Mouse (Mus musculus) kidney, adult 2 months (tissue): ENCODE results near the gene Spin4. TPM values are rescaled to one million over a fixed set of nuclear protein-coding genes. Genes with fewer than 3 reads are reported as not detected.

Experiments used
- DNase-seq: peaks from one replicate; pipeline ENCODE4 v3.0.0; 2021
- H3K27ac ChIP-seq: fragments of 200-500 bp; 2 replicates; pipeline ENCODE4 v1.5.1; 2012; ENCODE audit warnings: low read depth, low read length, control low read depth, inconsistent platforms; ENCODE audit not compliant: insufficient read depth
- H3K27me3 ChIP-seq: fragments of 200-500 bp; replicated peaks from 2 replicates; pipeline ENCODE4 v1.6.1; 2012; ENCODE audit warnings: mild to moderate bottlenecking, moderate library complexity, low read length, inconsistent platforms; ENCODE audit not compliant: control insufficient read depth, insufficient read depth
- H3K36me3 ChIP-seq: fragments of 200-500 bp; 2 replicates; pipeline ENCODE4 v1.6.1; 2012; ENCODE audit warnings: mild to moderate bottlenecking, moderate library complexity, low read length, inconsistent platforms; ENCODE audit not compliant: control insufficient read depth, insufficient read depth
- H3K4me1 ChIP-seq: fragments of 200-500 bp; 2 replicates; pipeline ENCODE4 v1.6.1; 2011; ENCODE audit warnings: low read length; ENCODE audit not compliant: control insufficient read depth, insufficient read depth
- H3K4me3 ChIP-seq: fragments of 200-500 bp; 2 replicates; pipeline ENCODE4 v1.5.1; 2011; ENCODE audit warnings: mild to moderate bottlenecking, low read depth, low read length, control low read depth; ENCODE audit not compliant: insufficient read depth
- CTCF ChIP-seq: fragments of 200-500 bp; conservative IDR thresholded peaks from 2 replicates; pipeline ENCODE4 v1.5.1; 2011; ENCODE audit warnings: low read depth, mild to moderate bottlenecking, control low read depth, low read length, moderate library complexity, mixed read lengths; ENCODE audit not compliant: insufficient read depth, insufficient read length
- POLR2A ChIP-seq: fragments of 200-500 bp; IDR thresholded peaks from one replicate; pipeline ENCODE4 v1.6.1; 2011; ENCODE audit warnings: low read depth, low read length, control low read depth
- WGBS: fragments of 180-500 bp; shearing (Covaris S2); methylation state at CpG from one replicate; pipeline ENCODE4 v1.1.7; 2018; 5-methylcytosine and 5-hydroxymethylcytosine counted together
- polyA plus RNA-seq: library from polyadenylated mRNA; depleted of rRNA; stranded (reverse); fragments of >200 nt; gene quantifications from 2 replicates; pipeline ENCODE4 v1.2.3, GENCODE M21; 2012; rRNA removed

Gene Spin4
- 0.33 and 0.34 TPM in 2 replicates for polyA plus RNA-seq

DNA sequence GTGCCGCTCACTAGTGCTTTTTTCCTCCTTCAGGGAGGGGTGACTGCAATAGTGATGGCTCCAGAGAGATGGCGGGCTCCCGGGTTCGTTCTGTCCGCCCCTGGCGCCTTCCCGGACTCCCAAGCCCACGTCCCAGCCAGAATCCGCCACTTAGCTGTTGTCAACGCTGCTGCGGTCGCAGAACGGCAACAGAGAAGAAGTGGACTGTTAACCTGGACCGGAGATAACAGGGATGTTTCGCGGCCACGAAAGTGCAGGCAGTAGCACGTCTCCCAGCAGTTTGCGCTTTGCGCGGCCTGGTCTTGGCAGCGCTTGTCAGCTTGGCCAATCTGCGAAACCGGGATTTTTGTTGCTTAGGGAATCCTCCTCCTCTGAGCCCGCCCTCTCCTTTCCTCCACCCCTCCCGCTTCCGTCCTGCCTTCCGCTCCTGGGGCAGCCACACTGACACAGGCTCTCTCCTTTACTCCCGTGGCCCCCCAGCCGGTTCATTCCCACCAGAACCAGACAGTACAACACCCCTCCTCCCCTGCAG, at the start of gene Spin4:
Gene Spin4, minus strand, starts transcription at position 322 of the 532 bp plus-strand sequence.
- DNase-seq, result peak; percentile 82
- H3K27me3 ChIP-seq, result no peaks in the 10 kb centered on the region
- H3K4me3 ChIP-seq, result peak within 1 kb of the TSS; percentile 92
- under 1% methylated on average over 30 of the region's 30 CpGs for WGBS
- no peaks in the 10 kb centered on the region for H3K36me3 ChIP-seq
- no peaks in the 10 kb centered on the region for H3K4me1 ChIP-seq
- peak within 1 kb of the TSS; percentile 78 for H3K27ac ChIP-seq
- TF ChIP-seq POLR2A (peak; percentile 70), CTCF (no peak)

GRCm38 (mm10) chrX:95027907-95028306, 1.4 kb upstream of the Spin4 start:
- 43% methylated on average over 5 of the region's 5 CpGs for WGBS
- Histone ChIP-seq H3K4me3 (no peak overlapping the region), H3K36me3 (no peaks in the 10 kb centered on the region), H3K4me1 (no peaks in the 10 kb centered on the region), H3K27ac (no peak overlapping the region), H3K27me3 (no peaks in the 10 kb centered on the region)
- TF ChIP-seq CTCF (no peak), POLR2A (no peak)
- DNase-seq, result peak; percentile 2

DNA sequence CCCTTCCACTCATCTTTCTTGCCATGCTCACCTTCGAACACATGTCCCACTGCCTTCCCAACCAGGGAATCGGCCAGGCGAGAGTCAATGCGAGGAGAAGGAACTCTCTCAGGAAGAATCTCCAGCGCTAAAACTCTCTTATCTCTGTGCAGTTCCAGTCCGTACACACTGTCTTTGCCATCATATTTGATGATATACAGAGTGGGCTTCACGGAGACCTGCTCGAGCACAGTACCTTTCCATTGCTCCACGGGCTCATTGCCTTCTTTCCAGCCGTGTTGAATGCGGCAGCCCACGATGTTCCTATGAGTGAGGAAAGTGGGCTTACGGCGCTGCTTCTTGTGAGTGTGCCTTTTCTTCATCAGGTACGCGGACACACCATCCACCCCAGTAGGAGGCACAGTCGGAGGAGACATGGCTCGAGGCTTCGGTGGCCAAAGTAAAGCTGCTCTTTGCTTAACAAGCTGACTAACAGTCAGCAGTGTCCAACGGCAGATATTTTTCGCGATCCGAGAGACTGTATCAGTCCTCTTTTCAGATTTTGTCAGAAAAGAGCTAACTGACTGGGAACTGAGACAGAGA, 612 bp downstream of the Spin4 start:
- 0% methylated on average over 23 of the region's 23 CpGs for WGBS
- no peaks in the 10 kb centered on the region for H3K27me3 ChIP-seq
- no peaks in the 10 kb centered on the region for H3K36me3 ChIP-seq
- DNase-seq, result no peak
- peak overlapping the region; percentile 92 for H3K4me3 ChIP-seq
- TF ChIP-seq POLR2A (no peak), CTCF (no peak)
- H3K27ac ChIP-seq, result peak overlapping the region; percentile 78; the same call in 1 of the 2 replicates
- no peaks in the 10 kb centered on the region for H3K4me1 ChIP-seq

GRCm38 (mm10) chrX:95012033-95012432, 14.4 kb downstream of the Spin4 start:
- 4% methylated on average over 4 of the region's 4 CpGs for WGBS
- peak; percentile 52 for DNase-seq
- Histone ChIP-seq H3K27ac (no peak overlapping the region), H3K27me3 (no peaks in the 10 kb centered on the region), H3K4me3 (no peak overlapping the region), H3K36me3 (no peaks in the 10 kb centered on the region), H3K4me1 (no peaks in the 10 kb centered on the region)
- no peak for TF ChIP-seq POLR2A
- TF ChIP-seq CTCF, result 0 out of 2 replicates have a peak, but pooled peaks have one; percentile 9

GRCm38 (mm10) chrX:94998845-94999244, 27.6 kb downstream of the Spin4 start:
- WGBS, result 95% methylated on average over 11 of the region's 11 CpGs
- no peak for DNase-seq
- Histone ChIP-seq H3K4me3 (no peak overlapping the region), H3K27me3 (no peaks in the 10 kb centered on the region), H3K36me3 (no peaks in the 10 kb centered on the region), H3K27ac (no peak overlapping the region), H3K4me1 (no peaks in the 10 kb centered on the region)
- TF ChIP-seq POLR2A (no peak), CTCF (no peak)

- H3K27me3 ChIP-seq, result no peaks in the 10 kb centered on the region
- TF ChIP-seq CTCF (no peak), POLR2A (no peak)
- 54% methylated on average over 3 of the region's 3 CpGs for whole genome bisulfite sequencing
- DNase-seq, result no peak
- H3K36me3 ChIP-seq, result no peaks in the 10 kb centered on the region
- no peak overlapping the region for H3K4me3 ChIP-seq
- H3K4me1 ChIP-seq, result no peaks in the 10 kb centered on the region
- H3K27ac ChIP-seq, result no peak overlapping the region
Measured at GRCm38 (mm10) chrX:94994113-94994512, 32.4 kb downstream of the Spin4 start.

DNA sequence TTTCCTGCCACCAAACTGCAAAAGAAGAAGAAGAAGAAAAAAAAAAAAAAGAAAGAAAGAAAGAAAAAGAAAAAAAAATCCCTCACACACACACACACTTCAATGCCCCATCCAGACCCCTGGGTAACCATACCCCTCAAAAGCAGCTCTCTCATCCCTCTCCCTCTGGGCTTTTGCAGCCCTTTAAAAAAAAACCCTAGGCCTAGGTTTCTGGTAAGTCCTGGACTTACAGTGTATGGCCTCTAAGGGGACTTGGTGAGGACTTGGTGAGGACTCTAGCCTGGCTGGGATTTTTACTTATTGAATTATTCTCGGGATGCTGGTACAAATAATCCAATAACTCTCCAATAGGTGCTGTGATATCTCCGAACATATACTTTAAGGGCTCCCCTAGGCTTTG, 35.6 kb downstream of the Spin4 start:
- no peaks in the 10 kb centered on the region for H3K36me3 ChIP-seq
- 87% methylated on average over 2 of the region's 2 CpGs for WGBS
- H3K4me1 ChIP-seq, result no peaks in the 10 kb centered on the region
- H3K4me3 ChIP-seq, result no peak overlapping the region
- no peak for TF ChIP-seq POLR2A
- TF ChIP-seq CTCF, result no peak
- no peak overlapping the region for H3K27ac ChIP-seq
- no peaks in the 10 kb centered on the region for H3K27me3 ChIP-seq
- no peak for DNase-seq
